In genomic region chr2:34146431-34146830, GRCm38 (mm10) we compare ENCODE assay signal across 13 mouse cellular contexts.
DNase-seq lines count a peak whose midpoint lies in the region; ATAC-seq and TF ChIP-seq lines count a peak whose summit lies in the region.
"Had no signal": no experiment of that assay in that cellular context is flagged by ENCODE, and none has a peak within 500 bp of the region (broad histone marks: within the 10 kb centered on the region; RNA-seq: fewer than 3 reads in every experiment).

No protein-coding gene starts in this region.

- no peaks in the 10 kb centered on the region for H3K36me3 ChIP-seq in hindbrain, embryonic 10.5 days
- no peaks in the 10 kb centered on the region for H3K36me3 ChIP-seq in hindbrain, embryonic 14.5 days (replicated peaks; ENCODE audit: control insufficient read depth, insufficient read depth)
- H3K36me3 ChIP-seq in liver, embryonic 15.5 days (replicated peaks): no peaks in the 10 kb centered on the region
- no peaks in the 10 kb centered on the region for H3K36me3 ChIP-seq in liver, embryonic 12.5 days
- no peaks in the 10 kb centered on the region for H3K36me3 ChIP-seq in neural tube, embryonic 13.5 days
- no peaks in the 10 kb centered on the region for H3K36me3 ChIP-seq in liver, postnatal 0 days (replicated peaks; ENCODE audit: insufficient read depth, low read length)
- no peaks in the 10 kb centered on the region for H3K36me3 ChIP-seq in embryonic facial prominence, embryonic 10.5 days (replicated peaks)
- H3K36me3 ChIP-seq: embryonic facial prominence, embryonic 12.5 days; forebrain, embryonic 15.5 days had no signal

- no peak for TF ChIP-seq EP300 in liver, postnatal 0 days (IDR thresholded peaks at IDR 0.05; ENCODE audit: low read depth)

- no peak overlapping the region for H3K4me2 ChIP-seq in hindbrain, embryonic 14.5 days (replicated peaks)
- H3K4me2 ChIP-seq in liver, embryonic 15.5 days: no peak overlapping the region
- no peak overlapping the region for H3K4me2 ChIP-seq in liver, embryonic 12.5 days
- H3K4me2 ChIP-seq in neural tube, embryonic 13.5 days: no peak overlapping the region
- H3K4me2 ChIP-seq in liver, postnatal 0 days (ENCODE audit: low read depth, low read length): no peak overlapping the region
- H3K4me2 ChIP-seq: embryonic facial prominence, embryonic 12.5 days; forebrain, embryonic 13.5 days; forebrain, embryonic 15.5 days had no signal

- WGBS in hindbrain, embryonic 10.5 days: 84% methylated on average over 1 of the region's 1 CpGs
- 92% methylated on average over 1 of the region's 1 CpGs for WGBS in hindbrain, embryonic 14.5 days
- WGBS in liver, embryonic 15.5 days (ENCODE audit: insufficient replicate concordance): 58% methylated on average over 1 of the region's 1 CpGs
- WGBS in liver, embryonic 12.5 days (ENCODE audit: insufficient replicate concordance): 62% methylated on average over 1 of the region's 1 CpGs
- 80% methylated on average over 1 of the region's 1 CpGs for WGBS in neural tube, embryonic 13.5 days
- 59% methylated on average over 1 of the region's 1 CpGs for WGBS in liver, postnatal 0 days (ENCODE audit: insufficient replicate concordance)
- 79% methylated on average over 1 of the region's 1 CpGs for WGBS in embryonic facial prominence, embryonic 10.5 days

- no peaks in the 10 kb centered on the region for H3K9me3 ChIP-seq in hindbrain, embryonic 10.5 days
- H3K9me3 ChIP-seq in hindbrain, embryonic 14.5 days (ENCODE audit: control insufficient read depth, low read length): no peaks in the 10 kb centered on the region
- H3K9me3 ChIP-seq in liver, embryonic 15.5 days (replicated peaks): no peaks in the 10 kb centered on the region
- H3K9me3 ChIP-seq in liver, embryonic 12.5 days (replicated peaks): no peaks in the 10 kb centered on the region
- no peaks in the 10 kb centered on the region for H3K9me3 ChIP-seq in neural tube, embryonic 13.5 days
- no peaks in the 10 kb centered on the region for H3K9me3 ChIP-seq in liver, postnatal 0 days (ENCODE audit: low read length)
- 0 out of 2 replicates have a peak, but pooled peaks cover 3% of the 10 kb centered on the region for H3K9me3 ChIP-seq in embryonic facial prominence, embryonic 10.5 days
- H3K9me3 ChIP-seq: embryonic facial prominence, embryonic 12.5 days; forebrain, embryonic 13.5 days; forebrain, embryonic 15.5 days had no signal

- no peaks in the 10 kb centered on the region for H3K27me3 ChIP-seq in hindbrain, embryonic 10.5 days (ENCODE audit: insufficient read depth, poor library complexity, severe bottlenecking)
- no peaks in the 10 kb centered on the region for H3K27me3 ChIP-seq in hindbrain, embryonic 14.5 days (ENCODE audit: control insufficient read depth, insufficient read depth, low read length)
- H3K27me3 ChIP-seq in liver, embryonic 15.5 days: no peaks in the 10 kb centered on the region
- no peaks in the 10 kb centered on the region for H3K27me3 ChIP-seq in liver, embryonic 12.5 days (replicated peaks)
- H3K27me3 ChIP-seq in neural tube, embryonic 13.5 days: no peaks in the 10 kb centered on the region
- no peaks in the 10 kb centered on the region for H3K27me3 ChIP-seq in liver, postnatal 0 days (ENCODE audit: insufficient read depth, low read length)
- H3K27me3 ChIP-seq in embryonic facial prominence, embryonic 10.5 days (replicated peaks; ENCODE audit: low read depth, poor library complexity, severe bottlenecking): no peaks in the 10 kb centered on the region
- H3K27me3 ChIP-seq: embryonic facial prominence, embryonic 12.5 days had no signal

- DNase-seq in hindbrain, embryonic 10.5 days (ENCODE audit: low spot score): no peak
- no peak for DNase-seq in hindbrain, embryonic 14.5 days (ENCODE audit: low spot score)
- no peak for DNase-seq in neural tube, embryonic 10.5 days (ENCODE audit: extremely low spot score, low spot score)
- DNase-seq in liver, postnatal 0 days: peak; percentile 31
- DNase-seq in embryonic facial prominence, embryonic 10.5 days (ENCODE audit: low spot score): no peak
- DNase-seq: embryo, embryonic 11 days; forebrain, postnatal 0 days had no signal

- no peak for TF ChIP-seq CTCF in liver, postnatal 0 days (IDR thresholded peaks at IDR 0.05; ENCODE audit: low read depth)

- peaks cover 11% of the 10 kb centered on the region; the same call in 1 of the 2 replicates for H3K4me1 ChIP-seq in hindbrain, embryonic 10.5 days (replicated peaks)
- H3K4me1 ChIP-seq in hindbrain, embryonic 14.5 days (replicated peaks; ENCODE audit: control insufficient read depth, insufficient read depth, low read length): no peaks in the 10 kb centered on the region
- H3K4me1 ChIP-seq in liver, embryonic 15.5 days (replicated peaks): peaks cover 12% of the 10 kb centered on the region; the same call in 1 of the 2 replicates
- no peaks in the 10 kb centered on the region for H3K4me1 ChIP-seq in liver, embryonic 12.5 days
- H3K4me1 ChIP-seq in neural tube, embryonic 13.5 days (replicated peaks): peaks cover 13% of the 10 kb centered on the region
- peaks cover 12% of the 10 kb centered on the region; the same call in 1 of the 2 replicates for H3K4me1 ChIP-seq in liver, postnatal 0 days (ENCODE audit: insufficient read depth)
- H3K4me1 ChIP-seq in embryonic facial prominence, embryonic 10.5 days: peaks cover 7% of the 10 kb centered on the region
- H3K4me1 ChIP-seq: embryonic facial prominence, embryonic 12.5 days; forebrain, embryonic 13.5 days had no signal

- H3K4me3 ChIP-seq in hindbrain, embryonic 10.5 days: no peak overlapping the region
- no peak overlapping the region for H3K4me3 ChIP-seq in hindbrain, embryonic 14.5 days (replicated peaks; ENCODE audit: low read length)
- no peak overlapping the region for H3K4me3 ChIP-seq in liver, embryonic 15.5 days (replicated peaks)
- H3K4me3 ChIP-seq in liver, embryonic 12.5 days: no peak overlapping the region
- H3K4me3 ChIP-seq in neural tube, embryonic 13.5 days: no peak overlapping the region
- H3K4me3 ChIP-seq in liver, postnatal 0 days (ENCODE audit: low read depth, low read length): no peak overlapping the region
- H3K4me3 ChIP-seq in embryonic facial prominence, embryonic 10.5 days: no peak overlapping the region
- H3K4me3 ChIP-seq: embryonic facial prominence, embryonic 12.5 days; forebrain, embryonic 13.5 days; forebrain, embryonic 15.5 days had no signal

- ATAC-seq in hindbrain, embryonic 14.5 days (ENCODE audit: low FRiP score): no peak
- ATAC-seq in liver, embryonic 15.5 days (ENCODE audit: insufficient read depth): no peak
- no peak for ATAC-seq in liver, embryonic 12.5 days
- ATAC-seq in neural tube, embryonic 13.5 days (ENCODE audit: low read depth): no peak
- ATAC-seq in liver, postnatal 0 days: peak; percentile 66; the same call in 1 of the 2 replicates
- ATAC-seq: forebrain, embryonic 13.5 days; forebrain, embryonic 15.5 days; forebrain, postnatal 0 days had no signal

- no peak overlapping the region for H3K9ac ChIP-seq in hindbrain, embryonic 14.5 days
- no peak overlapping the region for H3K9ac ChIP-seq in liver, embryonic 15.5 days
- H3K9ac ChIP-seq in liver, embryonic 12.5 days: no peak overlapping the region
- H3K9ac ChIP-seq in neural tube, embryonic 13.5 days: no peak overlapping the region
- no peak overlapping the region for H3K9ac ChIP-seq in liver, postnatal 0 days (replicated peaks)
- H3K9ac ChIP-seq: embryonic facial prominence, embryonic 12.5 days; forebrain, embryonic 13.5 days; forebrain, embryonic 15.5 days; forebrain, postnatal 0 days had no signal

- H3K27ac ChIP-seq in hindbrain, embryonic 10.5 days: peak overlapping the region; percentile 24; the same call in 1 of the 2 replicates
- H3K27ac ChIP-seq in hindbrain, embryonic 14.5 days: no peak overlapping the region
- H3K27ac ChIP-seq in liver, embryonic 15.5 days (replicated peaks): peak overlapping the region; percentile 24; the same call in 1 of the 2 replicates
- H3K27ac ChIP-seq in liver, embryonic 12.5 days: no peak overlapping the region
- H3K27ac ChIP-seq in neural tube, embryonic 13.5 days (replicated peaks): 0 out of 2 replicates have a peak overlapping the region, but pooled peaks have one; percentile 67
- H3K27ac ChIP-seq in liver, postnatal 0 days (ENCODE audit: low read depth): no peak overlapping the region
- no peak overlapping the region for H3K27ac ChIP-seq in embryonic facial prominence, embryonic 10.5 days (replicated peaks)
- H3K27ac ChIP-seq: embryonic facial prominence, embryonic 12.5 days; forebrain, embryonic 13.5 days; forebrain, embryonic 15.5 days had no signal

Comparison
In these comparisons a context has a peak if more than half of its experiments do, and no peak if none do; other contexts are left out.
1. H3K27ac ChIP-seq: peak in hindbrain, embryonic 10.5 days (single experiment), liver, embryonic 15.5 days (single experiment) and neural tube, embryonic 13.5 days (single experiment); none in hindbrain, embryonic 14.5 days (single experiment), liver, embryonic 12.5 days (single experiment), liver, postnatal 0 days (single experiment) and embryonic facial prominence, embryonic 10.5 days (single experiment).